Mouse (Mus musculus) heart, adult 2 months (tissue): ENCODE data around the gene Ern1. TPM values are rescaled to one million over a fixed set of nuclear protein-coding genes. Genes with fewer than 3 reads are reported as not detected.

Source experiments
- DNase-seq, 2 experiments: peaks; one replicate each; pipeline ENCODE4 v3.0.0; 2021
- H3K27ac ChIP-seq: fragments of 200-600 bp; 2 replicates; pipeline ENCODE4 v1.8.1; 2022
- H3K27me3 ChIP-seq: fragments of 200-500 bp; 2 replicates; pipeline ENCODE4 v1.6.1; 2012; ENCODE audit warnings: mild to moderate bottlenecking, low read length, inconsistent platforms, mixed read lengths; ENCODE audit not compliant: control insufficient read depth, insufficient read depth
- H3K36me3 ChIP-seq: fragments of 200-500 bp; 2 replicates; pipeline ENCODE4 v1.6.1; 2012; ENCODE audit warnings: low read length, inconsistent platforms; ENCODE audit not compliant: control insufficient read depth, insufficient read depth
- H3K4me1 ChIP-seq: fragments of 200-500 bp; 2 replicates; pipeline ENCODE4 v1.6.1; 2011; ENCODE audit warnings: low read length; ENCODE audit not compliant: control insufficient read depth, insufficient read depth
- H3K4me3 ChIP-seq: fragments of 200-600 bp; 2 replicates; pipeline ENCODE4 v1.8.1; 2022
- H3K79me2 ChIP-seq: fragments of 200-500 bp; replicated peaks from 2 replicates; pipeline ENCODE4 v1.6.1; 2012; ENCODE audit warnings: mild to moderate bottlenecking, inconsistent platforms, low read length, moderate library complexity, mixed read lengths; ENCODE audit not compliant: control insufficient read depth, insufficient read depth
- H3K9ac ChIP-seq: fragments of 200-500 bp; 2 replicates; pipeline ENCODE4 v1.6.1; 2012; ENCODE audit warnings: low read depth, mild to moderate bottlenecking, control low read depth, inconsistent platforms, low read length, mixed read lengths
- CTCF ChIP-seq: fragments of 200-600 bp; IDR thresholded peaks from 2 replicates; pipeline ENCODE4 v1.8.1; 2022; ENCODE audit warnings: antibody characterized with exemption, mild to moderate bottlenecking, moderate library complexity
- EP300 ChIP-seq: fragments of 200-500 bp; IDR thresholded peaks from 2 replicates; pipeline ENCODE4 v1.6.1; 2011; ENCODE audit warnings: low read depth, low read length, control low read depth; ENCODE audit not compliant: insufficient read depth
- POLR2A ChIP-seq: fragments of 200-500 bp; IDR thresholded peaks from 2 replicates; pipeline ENCODE4 v1.6.1; 2011; ENCODE audit warnings: mild to moderate bottlenecking, low read depth, low read length, control low read depth; ENCODE audit not compliant: insufficient read depth
- WGBS: fragments of 180-500 bp; shearing (Covaris S2); methylation state at CpG from one replicate; pipeline ENCODE4 v1.1.7; 2018; 5-methylcytosine and 5-hydroxymethylcytosine counted together
- intact Hi-C: fragments of 180-260 bp; cut with DNase I; formaldehyde crosslinking; loops from one replicate; pipeline ENCODE4 v1.15.1; 2025
- polyA plus RNA-seq: library from polyadenylated mRNA; depleted of rRNA; stranded (reverse); fragments of >200 nt; gene quantifications from 2 replicates; pipeline ENCODE4 v1.2.3, GENCODE M21; 2012
- total RNA-seq, 2 experiments: library from RNA; stranded (reverse); gene quantifications; 2 replicates each; pipeline ENCODE4 v1.2.3; 2021

The Ern1 gene
- total and polyA plus RNA-seq, 3 experiments, result 6.4 to 13.9 (median 10.2) TPM

DNA sequence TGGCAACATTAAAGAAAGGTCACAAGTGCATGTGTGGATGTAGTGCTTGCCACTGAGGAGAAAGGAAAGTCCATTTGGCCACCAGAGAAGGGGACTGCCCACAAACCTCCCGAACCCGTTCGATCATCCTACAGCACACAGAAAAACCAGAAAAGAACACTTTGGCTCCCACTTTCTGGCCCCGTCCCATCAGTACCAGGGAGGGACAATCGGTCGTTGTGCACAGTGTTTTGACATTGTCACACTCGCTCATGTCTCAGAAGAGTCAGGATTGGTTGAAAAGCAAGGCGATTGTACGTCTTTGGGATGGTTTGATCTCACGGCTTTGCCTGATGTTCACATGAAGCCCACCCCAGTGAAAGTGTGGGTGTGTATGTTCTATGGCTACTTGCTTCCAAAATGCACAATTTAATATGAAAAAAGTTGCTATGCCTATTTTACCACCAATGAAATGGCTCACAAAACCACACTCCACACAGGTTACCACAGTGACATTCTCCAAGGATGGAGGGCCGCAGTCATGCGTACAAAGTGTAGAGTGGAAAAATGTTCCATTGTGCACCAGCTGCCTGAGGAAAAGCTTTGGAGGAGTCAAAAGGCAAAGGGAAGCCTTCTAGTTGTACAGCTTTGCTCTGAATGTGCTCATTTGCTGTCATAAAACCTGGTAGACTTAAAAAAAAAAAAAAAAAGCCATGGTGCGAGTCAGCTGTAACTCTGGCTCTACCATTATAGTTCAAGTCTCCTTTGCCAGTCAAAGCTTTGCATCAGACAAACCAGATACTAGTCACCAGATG, 15.2 kb upstream of the Ern1 start:
- no peaks in the 10 kb centered on the region; the same call in 1 of the 2 replicates for H3K4me1 ChIP-seq
- 75% methylated on average over 13 of the region's 13 CpGs for WGBS
- H3K4me3 ChIP-seq, result no peak overlapping the region
- H3K9ac ChIP-seq, result no peak overlapping the region
- intact Hi-C loops, result loop anchor here (5.0 kb wide), 1 partner anchor 109 kb away; the partner anchor contains the start of gene Tex2
- no peaks in the 10 kb centered on the region for H3K36me3 ChIP-seq
- no peaks in the 10 kb centered on the region for H3K79me2 ChIP-seq
- DNase-seq, result no peak
- TF ChIP-seq CTCF (no peak), POLR2A (no peak), EP300 (no peak)
- no peak overlapping the region for H3K27ac ChIP-seq
- H3K27me3 ChIP-seq, result no peaks in the 10 kb centered on the region

DNA sequence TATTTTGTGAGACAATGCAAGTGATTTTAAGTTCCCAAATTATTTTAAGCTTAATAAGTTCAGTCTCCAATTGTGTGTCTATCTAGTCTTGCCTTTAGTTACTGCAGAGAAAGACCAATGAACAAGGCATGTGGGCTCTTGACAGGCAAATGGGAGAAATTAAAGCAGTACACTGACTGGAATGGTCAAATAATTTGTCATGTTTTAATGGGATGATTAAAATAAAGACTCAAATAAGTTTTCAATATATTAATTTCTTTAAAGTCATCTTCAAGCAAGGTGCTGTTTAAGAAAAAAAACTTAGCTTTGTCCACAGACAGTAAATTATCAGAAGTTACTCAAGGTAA, 14.5 kb upstream of the Ern1 start:
- Histone ChIP-seq H3K79me2 (no peaks in the 10 kb centered on the region), H3K27ac (no peak overlapping the region; the same call in 1 of the 2 replicates), H3K36me3 (no peaks in the 10 kb centered on the region), H3K27me3 (no peaks in the 10 kb centered on the region), H3K4me1 (no peaks in the 10 kb centered on the region; the same call in 1 of the 2 replicates), H3K9ac (no peak overlapping the region), H3K4me3 (no peak overlapping the region)
- intact Hi-C loops, result loop anchor here (5.0 kb wide), 1 partner anchor 110 kb away; the partner anchor contains the start of gene Tex2
- TF ChIP-seq EP300, result no peak
- TF ChIP-seq CTCF, result no peak
- TF ChIP-seq POLR2A, result no peak
- no peak for DNase-seq

DNA sequence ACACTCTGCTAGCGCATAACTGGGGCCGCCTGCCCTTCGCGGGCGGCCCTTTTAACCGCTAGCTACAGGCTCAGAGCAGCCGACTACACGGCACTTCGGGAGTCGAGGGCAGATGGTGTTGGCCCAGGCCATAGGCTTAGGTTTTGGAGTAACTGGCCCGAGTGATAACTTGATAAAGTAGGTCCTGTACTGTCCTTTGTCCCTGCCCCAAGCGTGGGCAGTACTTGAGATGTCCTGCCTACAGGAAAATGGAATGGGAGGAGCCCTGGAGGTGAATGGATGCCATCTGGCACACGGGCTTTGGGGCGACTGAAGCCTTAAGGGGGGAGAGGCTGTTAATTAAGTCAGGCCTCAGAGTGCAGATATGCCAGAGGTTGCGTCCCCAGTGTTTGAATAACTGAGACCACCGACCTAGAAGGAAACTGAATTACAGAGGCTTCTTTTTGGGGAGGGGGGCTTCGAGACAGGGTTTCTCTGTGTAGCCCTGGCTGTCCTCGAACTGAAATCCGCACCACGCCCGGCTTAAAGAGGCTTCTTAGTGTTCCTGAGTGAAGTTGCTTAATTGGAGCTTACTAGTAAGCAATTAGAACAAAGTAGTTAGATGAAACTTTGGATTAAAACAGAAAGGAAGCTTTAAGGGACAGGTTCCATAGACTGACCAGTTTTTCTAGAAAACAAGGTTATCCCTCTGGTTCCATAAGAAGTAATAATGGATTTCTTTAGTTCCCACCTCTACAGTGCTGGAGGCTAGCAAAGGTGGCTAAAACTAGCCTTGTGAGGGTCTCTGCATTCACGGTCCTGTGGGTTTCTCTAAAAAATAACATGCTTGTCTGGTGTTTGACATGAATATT, 13.9 kb upstream of the Ern1 start:
- intact Hi-C loops, result loop anchor here (5.0 kb wide), 1 partner anchor 111 kb away; the partner anchor contains the start of gene Tex2
- H3K9ac ChIP-seq, result peak overlapping the region; percentile 86
- peak overlapping the region; percentile 100 for H3K4me3 ChIP-seq
- no peaks in the 10 kb centered on the region for H3K36me3 ChIP-seq
- WGBS, result 9% methylated on average over 22 of the region's 22 CpGs
- H3K27me3 ChIP-seq, result no peaks in the 10 kb centered on the region
- peak; percentile 71 to 73 for DNase-seq
- H3K27ac ChIP-seq, result peak overlapping the region; percentile 98
- H3K4me1 ChIP-seq, result no peaks in the 10 kb centered on the region; the same call in 1 of the 2 replicates
- no peak for TF ChIP-seq CTCF
- peak; percentile 51 for TF ChIP-seq POLR2A
- H3K79me2 ChIP-seq, result no peaks in the 10 kb centered on the region

GRCm38 (mm10) chr11:106500393-106501307, 13.0 kb upstream of the Ern1 start:
- no peaks in the 10 kb centered on the region; the same call in 1 of the 2 replicates for H3K4me1 ChIP-seq
- WGBS, result under 1% methylated on average over 50 of the region's 55 CpGs
- no peaks in the 10 kb centered on the region for H3K36me3 ChIP-seq
- H3K27ac ChIP-seq, result peak overlapping the region; percentile 98
- H3K79me2 ChIP-seq, result no peaks in the 10 kb centered on the region
- no peaks in the 10 kb centered on the region for H3K27me3 ChIP-seq
- H3K9ac ChIP-seq, result peak overlapping the region; percentile 86
- peak; percentile 100 for TF ChIP-seq POLR2A
- TF ChIP-seq CTCF, result no peak
- TF ChIP-seq EP300, result peak; percentile 96
- H3K4me3 ChIP-seq, result peak overlapping the region; percentile 100
- intact Hi-C loops, result loop anchor here (5.0 kb wide), 1 partner anchor 112 kb away; the partner anchor contains the start of gene Tex2
- DNase-seq, result peak; percentile 92 to 95

- TF ChIP-seq POLR2A, result no peak
- no peak for TF ChIP-seq CTCF
- no peak for TF ChIP-seq EP300
- no peaks in the 10 kb centered on the region; the same call in 1 of the 2 replicates for H3K4me1 ChIP-seq
- H3K27ac ChIP-seq, result no peak overlapping the region
- H3K4me3 ChIP-seq, result no peak overlapping the region
- DNase-seq, result no peak
- intact Hi-C loops, result no loop called here
- 42% methylated on average over 4 of the region's 4 CpGs for WGBS
- H3K9ac ChIP-seq, result no peak overlapping the region
- no peaks in the 10 kb centered on the region for H3K36me3 ChIP-seq
- H3K27me3 ChIP-seq, result no peaks in the 10 kb centered on the region
- H3K79me2 ChIP-seq, result no peaks in the 10 kb centered on the region
Measured at GRCm38 (mm10) chr11:106498739-106499379, 11.2 kb upstream of the Ern1 start.
